Mouse (Mus musculus) bone marrow, adult 2 months (tissue): ENCODE measurements around the gene Zfp689.

ENCODE experiments used
- CTCF ChIP-seq: fragments of 200-500 bp; IDR thresholded peaks from 2 replicates; pipeline ENCODE4 v1.5.1; 2011; ENCODE audit warnings: low read length, control low read depth; ENCODE audit not compliant: control insufficient read depth, insufficient read depth
- POLR2A ChIP-seq: fragments of 200-500 bp; IDR thresholded peaks from 2 replicates; pipeline ENCODE4 v1.6.1; 2011; ENCODE audit warnings: low read depth, mild to moderate bottlenecking, control low read depth, low read length, borderline replicate concordance; ENCODE audit not compliant: control insufficient read depth

- no peak for TF ChIP-seq CTCF
- TF ChIP-seq POLR2A = no peak
Measured at GRCm38 (mm10) chr7:127425911-127426310, 23.0 kb downstream of the Zfp689 start.
